Mouse (Mus musculus): ENCODE measurements around the gene Esrp2. TPM values are rescaled to one million over a fixed set of nuclear protein-coding genes. Genes with fewer than 3 reads are reported as not detected.

Esrp2 gene
- polyA plus RNA-seq (2014; fragmentation: Illumina TruSeq; extraction: RNeasy Lipid Tissue Mini Kit (QIAGEN cat#74804); ENCODE audit: low read depth, low replicate concordance): 0.14 TPM

DNA sequence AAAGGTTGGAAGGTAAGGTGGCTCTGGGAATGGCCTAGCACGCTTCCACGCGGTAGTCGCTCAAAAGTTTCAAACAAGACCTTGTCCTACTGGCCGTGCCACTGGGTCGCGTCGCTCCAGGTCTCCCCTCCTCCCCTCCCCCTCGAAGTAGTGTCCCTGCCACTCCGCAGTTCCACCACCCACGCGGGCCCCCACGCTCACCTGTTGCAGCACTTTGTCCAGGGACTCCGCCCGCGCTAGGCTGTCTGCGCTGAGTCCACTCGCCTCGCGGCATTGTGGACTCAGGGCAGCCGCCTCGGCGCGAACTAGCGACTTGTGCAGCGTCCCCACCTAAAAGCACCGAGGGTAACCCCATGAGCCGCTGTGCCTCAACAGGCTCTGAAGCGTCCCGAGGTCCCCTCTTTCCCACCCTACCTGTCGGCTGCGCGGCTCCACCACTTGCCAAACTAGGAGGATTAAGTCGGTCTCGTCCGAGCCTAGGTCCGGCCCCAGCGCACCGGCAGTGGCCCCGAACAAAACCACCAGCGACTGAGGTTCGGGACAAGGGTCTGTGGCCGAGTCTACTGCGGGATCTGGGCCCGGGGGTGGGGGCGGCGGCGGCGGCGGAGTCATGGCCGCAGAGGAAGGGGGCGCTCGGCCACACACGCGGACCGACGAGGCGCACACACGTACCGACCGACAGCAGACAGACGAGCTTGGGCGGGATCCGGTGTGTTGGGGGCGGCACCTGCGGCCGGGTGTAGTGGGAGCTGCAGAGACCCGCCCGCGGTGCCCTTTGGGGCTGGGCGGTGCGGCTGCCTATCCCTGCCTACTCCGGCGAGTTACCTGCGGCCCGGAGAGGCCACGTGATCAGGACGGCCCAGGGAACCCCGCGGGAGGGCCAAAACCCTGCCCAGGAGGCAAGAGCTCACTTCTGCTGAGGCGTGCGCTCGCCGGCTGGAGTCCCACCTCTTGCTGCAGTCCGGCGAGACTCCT, at the start of gene Esrp2:
Esrp2 (minus strand) TSS at position 819 of the 975 bp plus-strand sequence.

DNA sequence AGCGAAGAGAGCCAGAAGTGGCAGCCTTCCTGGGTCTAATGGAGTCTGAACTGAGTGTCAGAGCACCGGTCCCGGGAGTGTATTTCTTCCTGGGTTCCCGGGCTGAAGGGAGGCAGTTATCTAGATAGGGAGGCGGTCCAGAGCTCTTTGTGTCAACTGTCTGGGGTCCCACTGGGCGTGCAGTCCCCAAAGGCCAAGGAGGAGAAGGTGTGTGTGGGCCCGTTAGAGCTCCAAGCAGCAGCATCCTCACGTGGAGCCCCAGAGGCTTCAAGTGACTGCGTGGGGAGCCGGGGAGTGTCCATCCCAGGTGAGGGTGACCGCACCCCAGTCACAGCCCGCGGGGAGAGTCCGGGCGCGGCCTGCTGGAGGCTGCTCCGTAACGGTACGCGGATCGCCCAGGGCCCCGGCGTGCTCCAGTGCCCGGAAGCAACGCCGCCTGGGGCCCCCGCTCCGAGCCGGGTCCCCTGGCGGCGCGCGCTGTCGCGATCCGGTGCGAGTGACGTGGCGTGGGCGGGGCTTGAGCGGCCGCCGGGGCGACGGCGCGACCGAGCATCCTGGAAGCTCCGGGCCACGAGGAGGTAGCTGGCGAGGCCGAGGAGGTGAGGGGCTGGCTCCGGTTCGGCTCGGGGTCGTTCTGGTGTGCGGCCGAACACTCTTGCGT, 31.7 kb upstream of the Esrp2 start, which contains the start of gene Slc7a6:
Slc7a6 (plus strand) TSS at position 502 of the 661 bp plus-strand sequence.

DNA sequence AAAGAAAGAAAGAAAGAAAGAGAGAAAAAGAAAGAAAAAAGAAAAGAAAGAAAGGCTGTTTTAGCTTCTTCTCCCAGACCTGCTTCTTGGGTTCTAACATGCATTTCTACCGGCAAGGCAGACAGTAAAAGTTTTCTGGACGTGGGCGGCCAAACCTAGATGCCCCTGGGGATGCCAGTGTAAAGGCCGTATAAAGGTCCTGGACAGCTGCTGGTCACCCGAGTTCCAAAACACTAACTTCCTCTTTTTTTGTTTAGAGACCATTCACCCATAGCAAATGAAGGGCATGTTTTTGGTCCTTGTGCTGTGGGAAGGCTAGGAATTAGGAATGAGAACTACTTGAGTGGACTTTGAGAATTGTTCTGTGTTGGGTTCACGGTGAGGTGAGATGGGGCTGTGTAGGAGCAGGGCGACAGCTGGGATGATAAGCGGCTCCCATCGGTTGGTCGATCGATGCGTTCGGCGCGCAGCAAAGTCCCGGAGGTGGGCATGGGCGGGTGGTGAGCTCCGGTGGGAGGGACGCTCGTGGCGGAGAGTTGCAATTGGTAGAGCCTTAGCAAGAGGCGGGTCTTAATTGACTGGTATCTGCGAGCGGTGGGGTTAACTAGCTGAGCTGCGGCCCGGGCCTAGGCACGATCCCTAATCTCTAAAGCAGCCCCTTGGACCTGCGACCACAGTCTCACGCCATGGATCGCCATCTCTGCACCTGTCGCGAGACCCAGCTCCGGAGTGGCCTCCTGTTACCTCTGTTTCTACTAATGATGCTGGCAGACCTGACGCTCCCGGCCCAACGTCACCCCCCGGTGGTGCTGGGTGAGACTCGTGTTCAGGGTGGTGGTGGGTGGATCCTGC, 13.3 kb upstream of the Esrp2 start, which contains the start of gene Pla2g15:
Pla2g15 (plus strand) TSS at position 599 of the 852 bp plus-strand sequence.

Other genes starting within 250 kb of the Esrp2 start
- gene Nrn1l, start 243.4 kb downstream of the Esrp2 start, polyA plus RNA-seq (2014; fragmentation: Illumina TruSeq; extraction: RNeasy Lipid Tissue Mini Kit (QIAGEN cat#74804); ENCODE audit: low read depth, low replicate concordance): not detected
- gene Pskh1, start 236.5 kb downstream of the Esrp2 start, polyA plus RNA-seq (2014; fragmentation: Illumina TruSeq; extraction: RNeasy Lipid Tissue Mini Kit (QIAGEN cat#74804); ENCODE audit: low read depth, low replicate concordance): 2.4 TPM
- not detected for gene Ctrl, start 203.1 kb downstream of the Esrp2 start, polyA plus RNA-seq (2014; fragmentation: Illumina TruSeq; extraction: RNeasy Lipid Tissue Mini Kit (QIAGEN cat#74804); ENCODE audit: low read depth, low replicate concordance)
- 0.31 TPM for gene Psmb10, start 198.5 kb downstream of the Esrp2 start, polyA plus RNA-seq (2014; fragmentation: Illumina TruSeq; extraction: RNeasy Lipid Tissue Mini Kit (QIAGEN cat#74804); ENCODE audit: low read depth, low replicate concordance)
- 0.31 TPM for gene Lcat, start 193.6 kb downstream of the Esrp2 start, polyA plus RNA-seq (2014; fragmentation: Illumina TruSeq; extraction: RNeasy Lipid Tissue Mini Kit (QIAGEN cat#74804); ENCODE audit: low read depth, low replicate concordance)
- 0.39 TPM for gene Slc12a4, start 170.9 kb downstream of the Esrp2 start, polyA plus RNA-seq (2014; fragmentation: Illumina TruSeq; extraction: RNeasy Lipid Tissue Mini Kit (QIAGEN cat#74804); ENCODE audit: low read depth, low replicate concordance)
- 48.5 TPM for gene Dpep3, start 157.5 kb downstream of the Esrp2 start, polyA plus RNA-seq (2014; fragmentation: Illumina TruSeq; extraction: RNeasy Lipid Tissue Mini Kit (QIAGEN cat#74804); ENCODE audit: low read depth, low replicate concordance)
- 4.0 TPM for gene Dus2, start 145.6 kb downstream of the Esrp2 start, polyA plus RNA-seq (2014; fragmentation: Illumina TruSeq; extraction: RNeasy Lipid Tissue Mini Kit (QIAGEN cat#74804); ENCODE audit: low read depth, low replicate concordance)
- 0.52 TPM for gene Dpep2nb, start 131.0 kb downstream of the Esrp2 start, polyA plus RNA-seq (2014; fragmentation: Illumina TruSeq; extraction: RNeasy Lipid Tissue Mini Kit (QIAGEN cat#74804); ENCODE audit: low read depth, low replicate concordance)
- gene Ddx28, start 125.1 kb downstream of the Esrp2 start, polyA plus RNA-seq (2014; fragmentation: Illumina TruSeq; extraction: RNeasy Lipid Tissue Mini Kit (QIAGEN cat#74804); ENCODE audit: low read depth, low replicate concordance): 2.8 TPM
- gene Nfatc3, start 78.1 kb downstream of the Esrp2 start, polyA plus RNA-seq (2014; fragmentation: Illumina TruSeq; extraction: RNeasy Lipid Tissue Mini Kit (QIAGEN cat#74804); ENCODE audit: low read depth, low replicate concordance): 30.0 TPM
- 0.71 TPM for gene Pla2g15, start 13.4 kb upstream of the Esrp2 start, polyA plus RNA-seq (2014; fragmentation: Illumina TruSeq; extraction: RNeasy Lipid Tissue Mini Kit (QIAGEN cat#74804); ENCODE audit: low read depth, low replicate concordance)
- gene Slc7a6, start 31.9 kb upstream of the Esrp2 start, polyA plus RNA-seq (2014; fragmentation: Illumina TruSeq; extraction: RNeasy Lipid Tissue Mini Kit (QIAGEN cat#74804); ENCODE audit: low read depth, low replicate concordance): 30.8 TPM
- gene Slc7a6os, start 74.0 kb upstream of the Esrp2 start, polyA plus RNA-seq (2014; fragmentation: Illumina TruSeq; extraction: RNeasy Lipid Tissue Mini Kit (QIAGEN cat#74804); ENCODE audit: low read depth, low replicate concordance): 39.0 TPM
- gene Prmt7, start 74.0 kb upstream of the Esrp2 start, polyA plus RNA-seq (2014; fragmentation: Illumina TruSeq; extraction: RNeasy Lipid Tissue Mini Kit (QIAGEN cat#74804); ENCODE audit: low read depth, low replicate concordance): 36.2 TPM
- gene Smpd3, start 201.0 kb upstream of the Esrp2 start, polyA plus RNA-seq (2014; fragmentation: Illumina TruSeq; extraction: RNeasy Lipid Tissue Mini Kit (QIAGEN cat#74804); ENCODE audit: low read depth, low replicate concordance): 0.38 TPM